Mouse (Mus musculus) left cerebral cortex, postnatal 14 days (tissue): ENCODE data around the gene Usp33. TPM values are rescaled to one million over a fixed set of nuclear protein-coding genes. Genes with fewer than 3 reads are reported as not detected.

Source experiments
- DNase-seq, 2 experiments: peaks; one replicate each; pipeline ENCODE4 v3.0.0; 2021 to 2022; ENCODE audit warnings: low spot score in 2 of 2, mixed read lengths in 1 of 2
- intact Hi-C: fragments of 180-260 bp; cut with DNase I; formaldehyde crosslinking; loops from one replicate; pipeline ENCODE4 v1.15.1; 2025
- total RNA-seq, 2 experiments: library from RNA; stranded (reverse); gene quantifications; 2 replicates each; pipeline ENCODE4 v1.2.3; 2021

Gene Usp33
- total RNA-seq, 2 experiments from 2014 or later: 123 to 127 TPM

GRCm38 (mm10) chr3:152396278-152396987 is 50.2 kb downstream of the Usp33 start:
- DNase-seq: peak; percentile 97
- intact Hi-C loops: loop anchor here (5.0 kb wide), 1 partner anchor 81 kb away; no protein-coding TSS in a partner anchor

DNA sequence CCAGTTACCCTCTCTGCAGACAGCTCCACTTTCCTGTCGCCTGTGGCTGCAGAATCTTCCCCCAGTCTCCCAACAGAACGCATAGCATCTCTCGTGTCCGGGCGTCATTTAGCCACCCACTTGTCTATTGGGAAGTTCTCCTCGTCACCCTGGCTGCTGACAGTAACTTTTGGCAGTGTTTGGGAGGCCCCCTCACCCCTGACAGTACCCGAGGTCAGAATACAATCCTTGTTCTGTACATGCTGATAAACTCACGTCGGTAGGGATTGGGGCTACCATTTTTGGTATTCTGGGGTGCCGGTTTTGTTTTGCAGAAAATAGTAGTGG is 50.7 kb downstream of the Usp33 start:
- peak; percentile 10 to 19 for DNase-seq
- intact Hi-C loops: loop anchor here (5.0 kb wide), 1 partner anchor 80 kb away; no protein-coding TSS in a partner anchor

DNA sequence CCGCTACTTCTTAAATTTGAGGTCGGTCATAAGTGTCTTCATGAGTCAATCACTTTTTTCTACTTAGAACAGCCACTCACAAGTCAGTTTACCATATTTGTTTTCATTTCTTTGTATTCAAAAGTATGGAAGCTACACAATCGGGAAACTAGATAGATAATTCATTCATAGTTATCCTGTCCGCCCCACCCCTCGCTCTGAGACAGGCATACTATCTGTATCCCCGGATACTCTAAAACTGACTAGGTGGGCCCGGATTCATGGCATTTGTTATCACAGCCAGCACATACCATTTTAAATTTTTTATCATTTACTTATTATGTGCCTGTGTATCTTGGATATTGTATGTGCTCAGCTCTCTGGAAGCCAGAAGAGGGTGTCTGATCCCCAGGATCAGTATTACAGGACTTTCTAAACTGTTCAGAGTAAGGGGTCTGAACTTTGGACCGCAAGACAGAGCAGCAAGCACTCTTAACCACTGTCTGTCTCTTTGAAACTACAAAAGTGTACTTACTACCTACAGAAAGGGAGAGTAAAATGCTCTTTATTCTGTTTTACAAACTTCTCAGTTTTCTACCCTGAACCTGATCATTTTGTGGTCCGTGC is 51.2 kb downstream of the Usp33 start:
- DNase-seq: no peak
- intact Hi-C loops: loop anchor here (5.0 kb wide), 1 partner anchor 80 kb away; no protein-coding TSS in a partner anchor

- DNase-seq: no peak
- intact Hi-C loops: no loop called here
Observed at GRCm38 (mm10) chr3:152400441-152400840, 54.2 kb downstream of the Usp33 start.

DNA sequence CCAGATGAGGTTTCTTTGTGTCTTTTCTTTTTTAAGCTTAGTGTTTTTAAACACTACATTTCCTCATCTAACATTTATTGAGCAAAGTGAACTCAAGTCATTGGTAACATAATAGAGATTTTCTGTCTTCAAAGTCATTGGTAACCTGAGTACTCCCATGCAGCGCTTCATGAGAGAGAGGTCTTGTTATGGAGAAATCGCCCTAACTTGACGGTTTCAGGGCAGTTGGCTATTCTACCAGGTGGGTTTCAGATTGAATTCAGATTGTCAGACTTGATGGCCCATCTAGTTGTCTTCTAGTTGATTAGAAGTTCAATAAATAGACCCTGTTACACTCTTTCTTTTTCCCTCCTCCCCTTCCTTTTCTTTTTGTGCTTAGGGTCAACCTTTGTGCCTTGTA is 54.6 kb downstream of the Usp33 start:
- intact Hi-C loops: no loop called here
- no peak for DNase-seq

DNA sequence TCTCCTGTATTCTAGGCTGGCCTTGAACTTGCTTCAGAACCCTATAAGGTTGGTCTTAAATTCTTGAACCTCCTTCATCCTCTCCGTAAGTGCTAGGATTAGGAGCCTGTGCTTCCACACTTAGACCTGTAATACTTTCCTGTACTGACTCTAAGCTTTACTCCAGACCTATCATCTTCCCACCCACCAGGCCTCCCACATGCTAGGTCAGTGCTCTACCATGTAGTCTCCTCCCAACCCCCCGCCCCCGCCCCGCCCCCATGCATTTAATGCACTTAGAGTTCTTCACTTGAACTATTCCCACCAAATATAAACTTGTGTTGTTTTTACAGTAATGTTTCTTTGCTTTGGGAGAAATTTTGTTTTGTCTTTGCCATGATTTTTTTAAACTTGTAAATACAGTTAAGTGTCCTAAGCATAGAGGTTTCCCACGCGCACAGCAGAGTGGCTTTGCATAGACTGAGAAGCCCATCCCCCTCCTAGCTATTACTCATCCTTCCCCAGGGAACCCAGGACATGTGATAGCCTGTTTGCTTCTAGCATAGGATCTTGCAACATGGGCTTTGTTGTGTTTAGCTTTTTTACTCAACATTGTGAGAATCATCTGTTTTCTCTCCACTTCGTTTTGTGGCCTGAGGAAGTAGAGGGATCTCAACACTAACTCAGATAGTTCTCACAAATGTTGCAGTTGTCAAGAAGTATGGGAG is 55.8 kb downstream of the Usp33 start:
- intact Hi-C loops: no loop called here
- DNase-seq: peak in 1 of 2 experiments; percentile 35

- intact Hi-C loops: no loop called here
- no peak for DNase-seq
Observed at GRCm38 (mm10) chr3:152402671-152403066, 56.4 kb downstream of the Usp33 start.

DNA sequence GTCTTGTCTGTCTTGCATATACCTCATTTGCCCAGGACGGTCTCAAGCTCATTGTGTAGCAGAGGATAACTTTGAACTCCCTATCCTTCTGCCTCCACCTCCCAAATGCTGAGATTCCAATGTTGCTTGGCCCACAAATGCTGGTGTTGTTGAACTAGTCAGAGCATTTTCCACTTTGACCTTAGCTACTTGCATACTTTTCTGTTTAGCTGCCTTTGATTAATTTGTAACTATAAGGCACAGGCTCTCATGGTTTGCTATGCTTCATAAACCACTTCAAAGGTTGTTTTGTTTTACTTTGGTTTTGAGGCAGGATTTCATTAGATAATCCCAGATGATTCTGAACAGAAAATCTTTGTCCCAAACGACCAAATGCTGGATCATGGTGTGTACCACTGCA is 57.5 kb downstream of the Usp33 start:
- DNase-seq: no peak
- intact Hi-C loops: no loop called here

GRCm38 (mm10) chr3:152405420-152405819 is 59.1 kb downstream of the Usp33 start:
- intact Hi-C loops: no loop called here
- DNase-seq: no peak

DNA sequence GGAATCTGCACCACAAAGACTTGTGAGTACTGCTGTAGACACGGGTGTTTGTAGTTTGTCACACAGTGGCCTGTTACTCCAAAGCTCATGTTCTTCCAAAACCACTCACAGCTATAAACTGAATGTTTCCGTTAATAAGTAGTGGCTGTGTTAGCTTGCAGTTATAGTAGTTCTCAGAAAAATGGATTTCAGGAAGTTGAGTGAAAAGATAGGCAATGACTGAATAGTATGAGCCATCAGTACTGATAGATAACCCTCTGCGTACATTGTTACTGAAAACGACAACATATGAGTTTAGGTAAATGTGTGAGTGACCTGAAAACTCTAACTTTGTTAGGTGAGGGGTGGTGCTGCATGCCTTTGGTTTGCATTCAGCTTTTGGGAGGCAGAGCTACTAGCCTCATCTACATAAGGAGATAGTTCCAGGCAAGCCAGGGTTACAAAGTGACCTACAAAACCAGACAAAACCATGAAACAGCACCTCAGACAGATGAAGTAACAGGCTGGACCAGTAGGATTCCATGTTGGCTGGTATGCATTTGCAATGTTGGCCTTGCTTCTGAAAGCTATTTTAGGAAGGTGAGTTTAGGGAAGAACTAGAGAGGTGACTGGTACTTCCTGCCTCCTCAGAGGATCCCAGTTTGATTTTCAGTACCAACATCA is 59.8 kb downstream of the Usp33 start:
- DNase-seq: no peak
- intact Hi-C loops: no loop called here

GRCm38 (mm10) chr3:152410980-152411551 is 64.8 kb downstream of the Usp33 start:
- intact Hi-C loops: no loop called here
- DNase-seq: no peak

- intact Hi-C loops: no loop called here
- DNase-seq: no peak
Observed at GRCm38 (mm10) chr3:152412362-152412761, 66.1 kb downstream of the Usp33 start.

GRCm38 (mm10) chr3:152428925-152429324 is 82.6 kb downstream of the Usp33 start:
- intact Hi-C loops: no loop called here
- DNase-seq: no peak

DNA sequence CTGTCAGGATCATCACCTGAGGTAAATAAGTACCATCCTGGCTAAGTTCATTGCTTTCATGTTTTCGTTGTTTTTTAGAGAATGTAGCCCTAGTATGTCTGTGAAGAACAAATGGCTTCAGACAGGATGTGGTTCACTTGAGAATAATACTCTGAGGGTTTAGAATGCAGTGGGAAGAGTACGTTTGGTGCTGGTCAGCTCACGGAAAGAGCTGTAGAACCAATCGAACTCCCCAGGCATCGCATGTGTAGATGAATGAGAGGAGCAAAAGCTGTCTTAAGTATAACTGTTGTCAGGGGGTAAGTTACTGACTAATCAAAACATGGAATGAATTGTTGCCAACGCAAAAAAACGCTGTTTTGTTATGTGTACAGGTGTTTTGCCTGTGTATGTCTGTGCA is 86.4 kb downstream of the Usp33 start:
- intact Hi-C loops: no loop called here
- DNase-seq: no peak

DNA sequence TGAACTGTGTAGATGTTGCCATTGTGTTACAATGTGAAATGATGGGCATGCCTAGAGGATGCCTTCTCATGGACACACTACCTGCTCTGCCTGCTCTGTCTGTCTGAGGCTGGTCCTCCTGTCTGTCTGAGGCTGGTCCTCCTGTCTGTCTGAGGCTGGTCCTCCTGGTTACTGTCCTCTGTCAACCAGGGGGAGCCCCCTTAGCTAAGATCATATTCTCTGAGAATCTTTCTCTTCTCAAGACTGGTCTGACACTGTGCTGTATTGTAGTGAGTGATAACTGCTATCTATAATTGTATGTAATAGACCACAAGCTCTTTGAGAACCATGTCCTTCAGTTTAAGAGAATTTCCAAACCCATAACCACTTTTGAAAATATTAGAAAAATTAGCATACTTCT is 89.3 kb downstream of the Usp33 start:
- intact Hi-C loops: no loop called here
- DNase-seq: no peak

DNA sequence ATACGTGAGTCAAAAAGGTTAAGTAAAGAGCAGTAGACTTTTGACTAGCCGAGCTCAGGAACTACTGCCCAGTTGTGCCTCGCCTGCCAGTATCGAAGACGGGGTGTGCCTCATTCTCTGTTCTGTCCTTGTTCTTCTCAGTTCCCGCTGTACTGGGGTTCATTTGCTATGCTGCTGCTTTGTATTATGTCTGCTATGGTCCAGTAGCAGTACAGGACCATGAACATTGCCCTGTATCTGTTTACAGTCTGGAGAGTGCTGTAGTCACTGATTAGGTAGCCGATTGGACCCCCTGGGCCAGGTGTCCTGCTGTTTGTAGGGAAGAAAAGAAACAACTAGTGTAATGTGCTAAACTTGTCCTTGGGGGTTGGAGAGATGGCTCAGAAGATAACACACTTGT is 91.8 kb downstream of the Usp33 start:
- DNase-seq: no peak
- intact Hi-C loops: no loop called here

DNA sequence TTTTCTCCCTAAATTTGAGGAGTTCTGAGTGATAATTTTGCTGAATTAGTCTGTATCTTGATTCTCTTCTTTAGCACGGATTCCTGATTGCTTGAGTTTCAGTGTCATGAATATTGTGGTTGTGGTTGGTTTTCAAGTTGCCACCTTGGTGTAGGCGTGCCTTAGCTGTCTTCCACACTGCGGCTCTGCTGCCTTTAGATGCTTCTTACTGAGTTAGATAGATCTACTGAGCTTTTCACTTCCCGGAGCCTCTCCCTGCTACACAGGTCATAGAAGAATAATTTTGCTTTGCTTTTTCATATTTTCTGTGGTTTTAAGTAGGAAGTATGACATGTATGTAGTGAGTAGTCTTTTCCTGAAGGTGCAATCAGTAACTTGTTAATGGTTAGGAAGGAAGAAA is 96.5 kb downstream of the Usp33 start:
- DNase-seq: no peak
- intact Hi-C loops: no loop called here
